Mouse (Mus musculus): ENCODE measurements at regions not wholly inside any gene's neighbourhood (a gene's known extent, or its start where the extent isn't known, plus 50 kb on each side); places are given as distances from the start of the nearest gene placed in this dataset.

GRCm38 (mm10) chr14:103933813-103934212 is 89.6 kb upstream of the Ednrb start:
- H3K9ac ChIP-seq (ENCODE audit: low read depth, low read length): no peak overlapping the region
- no peak for TF ChIP-seq CTCF (IDR thresholded peaks at IDR 0.05; ENCODE audit: low read depth)
- ATAC-seq: peak; percentile 73; the same call in 1 of the 2 replicates
- 0 out of 2 replicates have a peak, but pooled peaks cover 2% of the 10 kb centered on the region for H3K4me1 ChIP-seq (replicated peaks; ENCODE audit: control insufficient read depth, insufficient read depth, low read length)
- no peak overlapping the region for H3K4me3 ChIP-seq (ENCODE audit: low read depth, low read length)
- no peak overlapping the region for H3K4me2 ChIP-seq (replicated peaks; ENCODE audit: low read depth)
- H3K9me3 ChIP-seq (ENCODE audit: control insufficient read depth): no peaks in the 10 kb centered on the region
- no peak overlapping the region for H3K27ac ChIP-seq (ENCODE audit: low read depth, low read length)
- no peaks in the 10 kb centered on the region for H3K27me3 ChIP-seq (replicated peaks; ENCODE audit: control insufficient read depth, insufficient read depth, low read length)
- no peaks in the 10 kb centered on the region for H3K36me3 ChIP-seq (ENCODE audit: control insufficient read depth, insufficient read depth)
- WGBS: 39% methylated on average over 3 of the region's 3 CpGs

GRCm38 (mm10) chr14:103932170-103932569 is 88.0 kb upstream of the Ednrb start:
- Histone ChIP-seq H3K36me3 (ENCODE audit: control insufficient read depth, insufficient read depth) (no peaks in the 10 kb centered on the region), H3K4me3 (ENCODE audit: low read depth, low read length) (no peak overlapping the region), H3K4me1 (replicated peaks; ENCODE audit: control insufficient read depth, insufficient read depth, low read length) (0 out of 2 replicates have a peak, but pooled peaks cover 2% of the 10 kb centered on the region), H3K9ac (ENCODE audit: low read depth, low read length) (no peak overlapping the region), H3K9me3 (ENCODE audit: control insufficient read depth) (no peaks in the 10 kb centered on the region), H3K27ac (ENCODE audit: low read depth, low read length) (no peak overlapping the region), H3K27me3 (replicated peaks; ENCODE audit: control insufficient read depth, insufficient read depth, low read length) (no peaks in the 10 kb centered on the region), H3K4me2 (replicated peaks; ENCODE audit: low read depth) (no peak overlapping the region)
- no peak for ATAC-seq
- 72% methylated on average over 7 of the region's 7 CpGs for WGBS
- no peak for TF ChIP-seq CTCF (IDR thresholded peaks at IDR 0.05; ENCODE audit: low read depth)

- no peak overlapping the region for H3K9ac ChIP-seq (ENCODE audit: low read depth, low read length)
- WGBS: 82% methylated on average over 11 of the region's 11 CpGs
- no peak for TF ChIP-seq CTCF (IDR thresholded peaks at IDR 0.05; ENCODE audit: low read depth)
- no peak overlapping the region for H3K4me3 ChIP-seq (ENCODE audit: low read depth, low read length)
- H3K27me3 ChIP-seq (replicated peaks; ENCODE audit: control insufficient read depth, insufficient read depth, low read length): no peaks in the 10 kb centered on the region
- no peak overlapping the region for H3K4me2 ChIP-seq (replicated peaks; ENCODE audit: low read depth)
- H3K9me3 ChIP-seq (ENCODE audit: control insufficient read depth): no peaks in the 10 kb centered on the region
- no peak for ATAC-seq
- no peak overlapping the region for H3K27ac ChIP-seq (ENCODE audit: low read depth, low read length)
- no peaks in the 10 kb centered on the region for H3K36me3 ChIP-seq (ENCODE audit: control insufficient read depth, insufficient read depth)
- H3K4me1 ChIP-seq (replicated peaks; ENCODE audit: control insufficient read depth, insufficient read depth, low read length): 0 out of 2 replicates have a peak, but pooled peaks cover 2% of the 10 kb centered on the region
Measured at GRCm38 (mm10) chr14:103929734-103930364, 85.6 kb upstream of the Ednrb start.

- H3K27me3 ChIP-seq (replicated peaks; ENCODE audit: control insufficient read depth, insufficient read depth, low read length): no peaks in the 10 kb centered on the region
- no peak for TF ChIP-seq CTCF (IDR thresholded peaks at IDR 0.05; ENCODE audit: low read depth)
- no peaks in the 10 kb centered on the region for H3K36me3 ChIP-seq (ENCODE audit: control insufficient read depth, insufficient read depth)
- H3K27ac ChIP-seq (ENCODE audit: low read depth, low read length): no peak overlapping the region
- no peaks in the 10 kb centered on the region for H3K9me3 ChIP-seq (ENCODE audit: control insufficient read depth)
- H3K4me1 ChIP-seq (replicated peaks; ENCODE audit: control insufficient read depth, insufficient read depth, low read length): 0 out of 2 replicates have a peak, but pooled peaks cover 2% of the 10 kb centered on the region
- no peak overlapping the region for H3K4me2 ChIP-seq (replicated peaks; ENCODE audit: low read depth)
- ATAC-seq: no peak
- WGBS: 64% methylated on average over 6 of the region's 6 CpGs
- H3K9ac ChIP-seq (ENCODE audit: low read depth, low read length): no peak overlapping the region
- H3K4me3 ChIP-seq (ENCODE audit: low read depth, low read length): no peak overlapping the region
Measured at GRCm38 (mm10) chr14:103929155-103929729, 85.0 kb upstream of the Ednrb start.

DNA sequence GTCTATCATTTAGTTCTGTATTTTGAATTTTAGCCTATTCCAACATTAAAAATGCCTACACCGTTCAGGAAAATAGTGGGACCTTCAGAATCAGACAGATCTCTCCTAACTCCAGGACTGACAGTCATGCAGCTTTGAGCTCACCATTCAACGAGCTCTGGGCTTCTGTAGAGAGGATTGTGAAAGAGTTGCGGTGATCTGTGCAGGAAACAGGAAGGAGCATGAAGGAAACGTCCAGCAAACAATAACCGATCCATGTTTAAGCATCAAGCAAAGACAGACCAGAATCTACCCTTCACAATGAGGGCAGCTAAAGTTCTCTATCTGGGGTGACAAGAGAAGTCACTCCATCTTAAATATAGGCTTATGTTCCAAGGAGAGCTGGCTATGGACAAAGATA is 76.0 kb upstream of the Ednrb start:
- Histone ChIP-seq H3K36me3 (ENCODE audit: control insufficient read depth, insufficient read depth) (no peaks in the 10 kb centered on the region), H3K27me3 (replicated peaks; ENCODE audit: control insufficient read depth, insufficient read depth, low read length) (no peaks in the 10 kb centered on the region), H3K4me3 (ENCODE audit: low read depth, low read length) (no peak overlapping the region), H3K4me1 (replicated peaks; ENCODE audit: control insufficient read depth, insufficient read depth, low read length) (0 out of 2 replicates have a peak, but pooled peaks cover 4% of the 10 kb centered on the region), H3K4me2 (replicated peaks; ENCODE audit: low read depth) (no peak overlapping the region), H3K9ac (ENCODE audit: low read depth, low read length) (no peak overlapping the region), H3K27ac (ENCODE audit: low read depth, low read length) (no peak overlapping the region), H3K9me3 (ENCODE audit: control insufficient read depth) (no peaks in the 10 kb centered on the region)
- ATAC-seq: no peak
- WGBS: 61% methylated on average over 5 of the region's 5 CpGs
- TF ChIP-seq CTCF (IDR thresholded peaks at IDR 0.05; ENCODE audit: low read depth): no peak

GRCm38 (mm10) chr14:103919380-103919779 is 75.2 kb upstream of the Ednrb start:
- H3K4me3 ChIP-seq (ENCODE audit: low read depth, low read length): no peak overlapping the region
- no peaks in the 10 kb centered on the region for H3K36me3 ChIP-seq (ENCODE audit: control insufficient read depth, insufficient read depth)
- TF ChIP-seq CTCF (IDR thresholded peaks at IDR 0.05; ENCODE audit: low read depth): no peak
- H3K4me2 ChIP-seq (replicated peaks; ENCODE audit: low read depth): no peak overlapping the region
- H3K27ac ChIP-seq (ENCODE audit: low read depth, low read length): no peak overlapping the region
- H3K9ac ChIP-seq (ENCODE audit: low read depth, low read length): no peak overlapping the region
- H3K9me3 ChIP-seq (ENCODE audit: control insufficient read depth): no peaks in the 10 kb centered on the region
- 68% methylated on average over 4 of the region's 4 CpGs for WGBS
- no peak for ATAC-seq
- H3K27me3 ChIP-seq (replicated peaks; ENCODE audit: control insufficient read depth, insufficient read depth, low read length): no peaks in the 10 kb centered on the region
- 0 out of 2 replicates have a peak, but pooled peaks cover 4% of the 10 kb centered on the region for H3K4me1 ChIP-seq (replicated peaks; ENCODE audit: control insufficient read depth, insufficient read depth, low read length)
